Mouse (Mus musculus): ENCODE measurements at regions not wholly inside any gene's neighbourhood (a gene's known extent, or its start where the extent isn't known, plus 50 kb on each side); places are given as distances from the start of the nearest gene placed in this dataset.
"Not testable (repeated sequence)": the region's sequence is repeated elsewhere in the genome, so short reads cannot be mapped to it uniquely, and the experiment has no call there.

DNA sequence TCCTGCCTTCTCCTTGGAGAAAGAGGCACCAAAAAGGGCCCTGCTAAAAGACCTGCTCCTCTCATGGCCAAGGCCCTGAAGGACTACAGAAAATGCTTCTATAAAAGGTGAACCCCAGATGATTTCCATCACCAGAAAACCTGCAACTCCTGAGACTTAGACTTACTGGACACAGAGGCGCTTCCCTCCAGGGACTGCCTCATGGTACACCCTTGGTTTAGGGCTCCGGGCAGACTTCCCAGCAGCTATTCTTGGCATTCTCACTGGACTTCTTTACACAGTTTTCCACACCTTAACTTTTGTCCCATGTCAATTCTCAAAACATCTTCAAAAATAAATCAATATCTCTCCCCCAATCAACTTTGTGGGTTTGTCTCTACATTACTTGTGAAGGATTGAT, 393.2 kb downstream of the Gpm6a start:
- not testable (repeated sequence) for DNase-seq (ENCODE audit: inconsistent age in 2 of 2, low spot score in 1 of 2)

DNA sequence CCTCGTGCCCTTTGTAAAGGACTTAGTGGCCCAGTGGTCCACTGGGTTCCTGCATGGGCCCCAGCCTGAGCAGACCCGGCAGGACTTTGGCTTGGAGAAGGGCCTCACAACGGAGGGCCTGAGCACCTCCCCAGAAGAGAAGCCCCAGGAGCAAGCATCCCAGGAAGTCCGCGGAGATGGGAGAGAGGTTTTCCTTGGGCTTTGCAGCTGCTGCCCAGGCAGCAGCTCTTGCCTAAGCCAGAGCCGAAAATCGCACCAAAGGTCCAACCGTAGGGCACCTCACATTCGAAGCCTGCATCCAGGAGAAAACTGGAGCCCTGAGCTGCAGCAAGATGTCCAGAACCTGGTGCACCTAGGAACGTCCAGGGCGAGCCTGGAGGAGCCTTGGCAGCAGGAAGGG, 405.2 kb downstream of the Gpm6a start:
- DNase-seq (ENCODE audit: inconsistent age in 2 of 2, low spot score in 1 of 2), result peak in 1 of 2 experiments; percentile 33

GRCm38 (mm10) chr8:55367431-55367830, 412.8 kb downstream of the Gpm6a start:
- peak in 1 of 2 experiments; percentile 30 for DNase-seq (ENCODE audit: inconsistent age in 2 of 2, low spot score in 1 of 2)

DNA sequence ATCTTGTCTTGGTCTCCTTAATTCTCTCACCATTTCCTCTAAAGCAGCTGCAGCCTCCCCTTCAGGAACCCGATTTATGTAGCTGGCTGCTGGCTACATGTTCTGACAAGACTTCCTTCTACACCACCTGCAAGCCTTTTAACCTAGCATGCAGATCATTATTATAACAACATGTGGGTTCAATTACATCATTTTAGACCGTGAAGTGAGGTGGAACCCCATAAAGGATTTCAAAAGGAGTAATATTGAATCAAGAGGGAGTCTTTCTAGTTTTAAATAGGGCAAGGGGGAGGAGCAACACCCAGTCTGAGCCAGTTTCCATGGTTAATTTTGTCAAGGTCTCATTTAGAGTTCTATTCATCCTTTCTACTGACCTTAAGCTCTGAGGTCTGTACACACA, 442.4 kb downstream of the Gpm6a start:
- DNase-seq (ENCODE audit: inconsistent age in 2 of 2, low spot score in 1 of 2), result no peak

- peak in 1 of 2 experiments; percentile 35 for DNase-seq (ENCODE audit: inconsistent age in 2 of 2, low spot score in 1 of 2)
Measured at GRCm38 (mm10) chr8:55398331-55398730, 443.7 kb downstream of the Gpm6a start.

DNA sequence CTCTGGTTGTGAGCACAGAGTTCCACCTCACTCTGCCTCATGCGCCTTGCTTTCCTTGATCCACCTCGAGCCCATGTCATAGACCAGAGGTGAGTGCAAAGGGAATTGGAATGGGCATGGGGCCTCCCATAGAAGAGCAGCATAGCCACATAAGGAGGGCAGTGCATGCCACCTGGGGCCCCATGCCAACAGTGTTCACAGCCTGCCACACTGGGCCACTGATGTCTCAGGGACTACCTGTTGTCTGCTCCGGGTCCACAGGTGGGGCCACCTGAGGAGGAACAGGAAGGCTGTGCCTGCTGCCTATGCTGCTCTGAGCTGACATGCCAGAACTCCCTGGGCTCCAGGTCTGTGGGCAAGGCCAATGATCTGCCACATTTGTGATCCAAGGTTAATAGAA, 445.8 kb downstream of the Gpm6a start:
- DNase-seq (ENCODE audit: inconsistent age in 2 of 2, low spot score in 1 of 2), result no peak

DNA sequence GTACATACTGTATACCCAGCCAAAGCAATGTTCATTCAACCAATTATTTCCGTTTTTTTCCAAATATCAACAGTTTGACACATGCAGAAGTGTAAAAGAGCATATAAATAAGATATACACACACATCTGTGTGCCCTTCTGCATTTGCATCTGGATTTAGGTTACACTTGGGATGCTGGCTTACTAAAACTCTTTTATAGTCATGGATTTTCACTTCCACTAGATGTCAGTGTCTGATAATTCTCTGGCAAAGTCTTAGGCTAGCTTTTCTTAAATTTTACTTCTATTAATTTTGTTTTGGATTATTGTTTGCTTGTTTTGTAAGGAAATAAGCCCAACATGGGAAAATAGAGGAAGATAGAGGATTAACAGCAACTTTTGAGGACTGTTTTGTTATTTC, 452.3 kb downstream of the Gpm6a start:
- not testable (repeated sequence) for DNase-seq (ENCODE audit: inconsistent age in 2 of 2, low spot score in 1 of 2)

Measured in adrenal gland, adult (tissue).